Mouse (Mus musculus) liver, adult 2 months (tissue): Measurements from ENCODE around the gene Galntl6. TPM values are rescaled to one million over a fixed set of nuclear protein-coding genes. Genes with fewer than 3 reads are reported as not detected.

Experiments used
- DNase-seq: peaks from one replicate; pipeline ENCODE4 v3.0.0-alpha.2; 2011; ENCODE audit warnings: low read depth, low spot score; ENCODE audit errors: extremely low read depth
- H3K27ac ChIP-seq: fragments of 200-500 bp; replicated peaks from 2 replicates; pipeline ENCODE4 v1.5.1; 2012; ENCODE audit warnings: low read depth, mild to moderate bottlenecking, control low read depth, inconsistent platforms, low read length; ENCODE audit not compliant: insufficient read depth
- H3K27me3 ChIP-seq: fragments of 200-500 bp; 2 replicates; pipeline ENCODE4 v1.6.1; 2012; ENCODE audit warnings: mild to moderate bottlenecking, moderate library complexity, low read length, inconsistent platforms; ENCODE audit not compliant: control insufficient read depth, insufficient read depth
- H3K36me3 ChIP-seq: fragments of 200-500 bp; 2 replicates; pipeline ENCODE4 v1.6.1; 2012; ENCODE audit warnings: low read length, inconsistent platforms; ENCODE audit not compliant: control insufficient read depth, insufficient read depth
- H3K4me1 ChIP-seq: fragments of 200-500 bp; 2 replicates; pipeline ENCODE4 v1.6.1; 2011; ENCODE audit warnings: low read length; ENCODE audit not compliant: control insufficient read depth, insufficient read depth
- H3K4me3 ChIP-seq: fragments of 200-500 bp; 2 replicates; pipeline ENCODE4 v1.5.1; 2011; ENCODE audit warnings: low read depth, mild to moderate bottlenecking, control low read depth, low read length, moderate library complexity; ENCODE audit not compliant: insufficient read depth
- H3K79me2 ChIP-seq: fragments of 200-500 bp; 2 replicates; pipeline ENCODE4 v1.6.1; 2012; ENCODE audit warnings: inconsistent platforms, mild to moderate bottlenecking, low read length, moderate library complexity; ENCODE audit not compliant: control insufficient read depth, insufficient read depth
- H3K9ac ChIP-seq: fragments of 200-500 bp; 2 replicates; pipeline ENCODE4 v1.6.1; 2012; ENCODE audit warnings: low read depth, mild to moderate bottlenecking, control low read depth, inconsistent platforms, low read length
- CTCF ChIP-seq: fragments of 200-500 bp; IDR thresholded peaks from 2 replicates; pipeline ENCODE4 v1.5.1; 2011; ENCODE audit warnings: low read depth, low read length, control low read depth
- POLR2A ChIP-seq: fragments of 200-500 bp; IDR thresholded peaks from 2 replicates; pipeline ENCODE4 v1.6.1; 2011; ENCODE audit warnings: low read length, control low read depth; ENCODE audit not compliant: insufficient read depth; ENCODE audit errors: extremely low read depth
- WGBS: fragments of 180-500 bp; shearing (Covaris S2); methylation state at CpG from one replicate; pipeline ENCODE4 v1.1.7; 2018; 5-methylcytosine and 5-hydroxymethylcytosine counted together
- polyA plus RNA-seq: library from polyadenylated mRNA; depleted of rRNA; stranded (reverse); fragments of >200 nt; gene quantifications from 2 replicates; pipeline ENCODE4 v1.2.3, GENCODE M21; 2012
- total RNA-seq: library from RNA; depleted of rRNA; stranded (reverse); fragments of >200 nt; gene quantifications from 2 replicates; pipeline ENCODE4 v1.2.3, GENCODE M21; 2014

Gene Galntl6
- total and polyA plus RNA-seq, 2 experiments, result not detected

GRCm38 (mm10) chr8:57836981-57837380 is 1075.5 kb downstream of the Galntl6 start:
- Histone ChIP-seq H3K27me3 (no peaks in the 10 kb centered on the region), H3K9ac (no peak overlapping the region), H3K79me2 (no peaks in the 10 kb centered on the region), H3K4me1 (no peaks in the 10 kb centered on the region), H3K36me3 (no peaks in the 10 kb centered on the region), H3K27ac (no peak overlapping the region), H3K4me3 (no peak overlapping the region)
- TF ChIP-seq CTCF (no peak), POLR2A (no peak)
- WGBS, result 64% methylated on average over 11 of the region's 11 CpGs
- DNase-seq, result no peak

- WGBS, result 88% methylated on average over 15 of the region's 15 CpGs
- H3K4me1 ChIP-seq, result no peaks in the 10 kb centered on the region
- H3K27ac ChIP-seq, result no peak overlapping the region
- no peak for TF ChIP-seq CTCF
- TF ChIP-seq POLR2A, result no peak
- H3K9ac ChIP-seq, result no peak overlapping the region
- H3K79me2 ChIP-seq, result no peaks in the 10 kb centered on the region
- no peaks in the 10 kb centered on the region for H3K36me3 ChIP-seq
- DNase-seq, result no peak
- no peaks in the 10 kb centered on the region for H3K27me3 ChIP-seq
- no peak overlapping the region for H3K4me3 ChIP-seq
Observed at GRCm38 (mm10) chr8:57836201-57836883, 1076.1 kb downstream of the Galntl6 start.

- Histone ChIP-seq H3K27me3 (no peaks in the 10 kb centered on the region), H3K79me2 (no peaks in the 10 kb centered on the region), H3K27ac (no peak overlapping the region), H3K4me1 (no peaks in the 10 kb centered on the region), H3K36me3 (no peaks in the 10 kb centered on the region), H3K9ac (no peak overlapping the region), H3K4me3 (no peak overlapping the region)
- WGBS, result 68% methylated on average over 7 of the region's 7 CpGs
- no peak for DNase-seq
- TF ChIP-seq CTCF, result no peak
Observed at GRCm38 (mm10) chr8:57823151-57823550, 1089.3 kb downstream of the Galntl6 start.

GRCm38 (mm10) chr8:57816034-57816433 is 1096.4 kb downstream of the Galntl6 start:
- H3K27me3 ChIP-seq, result no peaks in the 10 kb centered on the region
- no peaks in the 10 kb centered on the region for H3K4me1 ChIP-seq
- 81% methylated on average over 7 of the region's 7 CpGs for WGBS
- no peaks in the 10 kb centered on the region for H3K36me3 ChIP-seq
- H3K27ac ChIP-seq, result no peak overlapping the region
- H3K79me2 ChIP-seq, result no peaks in the 10 kb centered on the region
- H3K4me3 ChIP-seq, result no peak overlapping the region
- no peak for DNase-seq
- TF ChIP-seq CTCF (no peak), POLR2A (no peak)
- no peak overlapping the region for H3K9ac ChIP-seq

- no peaks in the 10 kb centered on the region for H3K4me1 ChIP-seq
- no peak overlapping the region for H3K27ac ChIP-seq
- H3K27me3 ChIP-seq, result 0 out of 2 replicates have a peak, but pooled peaks cover 3% of the 10 kb centered on the region
- no peaks in the 10 kb centered on the region for H3K36me3 ChIP-seq
- WGBS, result 68% methylated on average over 4 of the region's 4 CpGs
- H3K9ac ChIP-seq, result no peak overlapping the region
- TF ChIP-seq CTCF (no peak), POLR2A (no peak)
- H3K4me3 ChIP-seq, result no peak overlapping the region
- H3K79me2 ChIP-seq, result no peaks in the 10 kb centered on the region
- no peak for DNase-seq
Observed at GRCm38 (mm10) chr8:57807060-57807459, 1105.4 kb downstream of the Galntl6 start.

- no peak for DNase-seq
- Histone ChIP-seq H3K36me3 (no peaks in the 10 kb centered on the region), H3K4me3 (no peak overlapping the region), H3K27ac (no peak overlapping the region), H3K9ac (no peak overlapping the region), H3K79me2 (no peaks in the 10 kb centered on the region), H3K4me1 (peaks cover 2% of the 10 kb centered on the region; the same call in 1 of the 2 replicates), H3K27me3 (0 out of 2 replicates have a peak, but pooled peaks cover 3% of the 10 kb centered on the region)
- TF ChIP-seq CTCF (no peak), POLR2A (no peak)
- 74% methylated on average over 4 of the region's 4 CpGs for WGBS
Observed at GRCm38 (mm10) chr8:57805094-57805493, 1107.3 kb downstream of the Galntl6 start.
